Mouse (Mus musculus): ENCODE measurements around the gene Hoxb5. TPM values are rescaled to one million over a fixed set of nuclear protein-coding genes. Genes with fewer than 3 reads are reported as not detected.
A peak's percentile ranks its signal among the peaks of the same experiment; 100 is the strongest.

The Hoxb5 gene
- total RNA-seq (2021): under 1 TPM; 0.19 to 0.22 TPM
- long read RNA-seq, experiment 1: 0 reads
- long read RNA-seq, experiment 2: 0 reads

GRCm38 (mm10) chr11:96303151-96304099, at the start of gene Hoxb5:
Gene Hoxb5 (plus strand): TSS chr11:96303336.
- intact Hi-C loops (cut with DNase I): loop anchor here (5.0 kb wide), 3 partner anchors 249 to 559 kb away; no protein-coding TSS in a partner anchor
- peak; percentile 71 to 85 for DNase-seq

DNA sequence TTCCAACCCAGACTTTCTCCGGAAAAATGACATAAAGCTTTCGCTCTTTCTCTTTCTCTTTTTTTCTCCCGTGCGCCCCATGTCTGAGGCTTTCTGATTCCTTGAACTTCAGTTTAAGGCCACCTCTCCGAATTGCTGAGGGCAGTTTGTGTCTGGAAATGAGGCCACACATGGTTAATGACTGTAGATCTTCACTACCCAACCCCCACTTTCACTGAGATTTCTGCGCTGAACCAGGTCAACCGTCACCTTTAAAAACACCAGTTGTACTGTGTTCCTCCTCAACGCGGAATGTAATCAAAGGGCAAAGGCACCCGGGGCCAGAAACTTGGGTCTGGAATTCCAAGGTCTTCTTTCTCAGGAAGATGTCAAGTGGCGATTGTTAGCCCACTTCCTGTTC, 48.9 kb upstream of the Hoxb5 start:
- no peak for DNase-seq
- intact Hi-C loops (cut with DNase I): no loop called here

- no peak for DNase-seq
- intact Hi-C loops (cut with DNase I): no loop called here
Measured at GRCm38 (mm10) chr11:96255111-96255995, 47.8 kb upstream of the Hoxb5 start.

DNA sequence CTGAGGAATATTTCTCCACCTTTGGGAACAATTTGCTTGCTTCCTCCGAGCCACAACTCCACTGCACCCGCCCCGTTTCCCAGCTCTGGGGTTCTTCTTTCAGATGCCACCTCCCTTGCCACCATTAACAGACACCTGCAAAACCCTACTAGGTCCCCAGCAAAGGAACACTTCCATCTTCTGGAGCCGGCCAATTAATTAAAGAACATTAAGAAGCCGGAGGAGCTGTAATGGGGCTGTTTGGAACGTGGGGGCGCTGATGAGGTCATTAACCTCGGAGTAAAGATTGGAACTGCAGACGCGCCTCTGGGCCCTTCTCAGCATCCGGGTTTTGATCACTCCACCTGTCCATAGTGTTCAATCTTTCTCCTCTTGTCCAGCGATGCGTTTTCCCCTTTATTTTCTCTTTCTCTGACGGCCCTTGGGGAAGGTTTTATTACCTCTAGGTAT, 47.1 kb upstream of the Hoxb5 start:
- intact Hi-C loops (cut with DNase I): no loop called here
- DNase-seq: no peak

- intact Hi-C loops (cut with DNase I): no loop called here
- DNase-seq: no peak
Measured at GRCm38 (mm10) chr11:96257141-96257540, 46.0 kb upstream of the Hoxb5 start.

- DNase-seq: no peak
- intact Hi-C loops (cut with DNase I): no loop called here
Measured at GRCm38 (mm10) chr11:96259038-96259437, 44.1 kb upstream of the Hoxb5 start.

DNA sequence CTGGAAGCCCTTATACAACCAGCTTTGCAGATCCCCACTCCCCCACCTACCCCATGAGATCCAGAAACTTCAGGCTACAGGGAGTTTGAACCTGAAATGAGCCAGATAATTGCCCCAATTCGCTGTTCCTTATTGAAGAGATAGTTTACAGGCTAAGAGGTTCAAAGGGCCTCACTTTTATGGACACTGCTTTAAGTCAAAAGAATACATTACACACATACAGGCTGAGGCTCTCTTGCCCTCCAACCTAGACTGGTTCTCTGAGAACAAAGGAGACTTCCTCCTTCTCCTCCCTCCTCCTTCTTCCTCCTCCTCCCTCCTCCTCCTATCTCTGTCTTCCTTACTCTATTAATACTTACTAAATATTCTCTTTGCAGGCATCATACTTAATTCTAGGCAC, 43.6 kb upstream of the Hoxb5 start:
- intact Hi-C loops (cut with DNase I): no loop called here
- DNase-seq: no peak

GRCm38 (mm10) chr11:96260310-96260970, 42.7 kb upstream of the Hoxb5 start:
- intact Hi-C loops (cut with DNase I): no loop called here
- no peak for DNase-seq

GRCm38 (mm10) chr11:96261323-96261890, 41.7 kb upstream of the Hoxb5 start:
- peak; percentile 63 to 76 for DNase-seq
- intact Hi-C loops (cut with DNase I): no loop called here

- no peak for DNase-seq
- intact Hi-C loops (cut with DNase I): no loop called here
Measured at GRCm38 (mm10) chr11:96262262-96262830, 40.8 kb upstream of the Hoxb5 start.

- intact Hi-C loops (cut with DNase I): no loop called here
- DNase-seq: no peak
Measured at GRCm38 (mm10) chr11:96263636-96264389, 39.3 kb upstream of the Hoxb5 start.

DNA sequence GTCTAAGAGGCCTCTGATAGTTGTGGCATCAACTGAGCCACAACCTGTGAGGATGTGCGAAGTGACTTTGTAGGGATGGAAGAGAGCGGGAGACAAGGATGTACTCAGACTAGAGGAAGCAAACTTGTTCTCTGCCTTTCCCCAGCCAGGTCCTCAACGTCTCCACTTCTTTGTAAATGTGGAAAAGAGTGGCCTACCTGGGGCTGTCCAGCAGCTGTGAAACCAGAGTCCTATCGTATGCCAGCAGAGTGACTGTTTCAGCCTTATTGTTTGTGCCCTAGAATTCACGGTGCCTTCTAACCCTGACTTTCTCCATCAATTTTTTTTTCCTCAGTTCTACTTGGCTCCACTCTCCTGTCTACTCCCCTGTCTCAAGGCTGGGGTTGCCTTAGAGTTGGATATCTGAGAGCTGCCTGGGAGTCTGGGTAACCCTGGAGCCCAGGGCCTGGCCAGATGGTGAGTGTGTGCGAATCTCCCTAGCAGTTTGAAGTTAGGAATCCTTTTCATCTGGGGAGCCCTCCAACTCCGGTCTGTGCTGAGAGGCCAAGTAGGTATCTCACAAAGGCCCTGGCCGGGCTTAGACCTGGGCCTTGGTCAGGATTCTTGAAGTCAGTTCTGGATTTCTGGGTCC, 38.6 kb upstream of the Hoxb5 start:
- no peak for DNase-seq
- intact Hi-C loops (cut with DNase I): no loop called here

DNA sequence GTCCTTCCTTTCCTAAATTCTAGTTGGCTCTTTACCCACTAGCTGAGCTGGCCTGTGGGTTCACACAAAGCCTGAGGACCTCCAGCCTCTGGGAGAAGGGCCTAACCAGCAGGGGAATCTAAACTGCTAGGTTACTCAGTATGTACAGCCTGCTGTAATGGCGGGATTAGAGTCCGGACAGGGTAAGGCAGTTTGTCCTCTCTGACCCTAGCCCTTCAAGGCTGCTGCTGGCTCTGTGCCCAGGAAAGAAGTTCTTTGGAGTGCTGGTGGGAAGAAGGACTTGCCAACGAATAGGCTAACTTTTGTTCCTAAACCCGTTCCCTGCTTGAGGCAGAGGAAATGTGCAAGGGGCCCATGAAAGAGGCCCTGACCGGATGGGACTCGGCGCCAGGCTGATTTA, 37.2 kb upstream of the Hoxb5 start:
- intact Hi-C loops (cut with DNase I): no loop called here
- no peak for DNase-seq

GRCm38 (mm10) chr11:96267021-96267920, 35.9 kb upstream of the Hoxb5 start:
- no peak for DNase-seq
- intact Hi-C loops (cut with DNase I): no loop called here

GRCm38 (mm10) chr11:96268031-96268745, 34.9 kb upstream of the Hoxb5 start:
- no peak for DNase-seq
- intact Hi-C loops (cut with DNase I): no loop called here

DNA sequence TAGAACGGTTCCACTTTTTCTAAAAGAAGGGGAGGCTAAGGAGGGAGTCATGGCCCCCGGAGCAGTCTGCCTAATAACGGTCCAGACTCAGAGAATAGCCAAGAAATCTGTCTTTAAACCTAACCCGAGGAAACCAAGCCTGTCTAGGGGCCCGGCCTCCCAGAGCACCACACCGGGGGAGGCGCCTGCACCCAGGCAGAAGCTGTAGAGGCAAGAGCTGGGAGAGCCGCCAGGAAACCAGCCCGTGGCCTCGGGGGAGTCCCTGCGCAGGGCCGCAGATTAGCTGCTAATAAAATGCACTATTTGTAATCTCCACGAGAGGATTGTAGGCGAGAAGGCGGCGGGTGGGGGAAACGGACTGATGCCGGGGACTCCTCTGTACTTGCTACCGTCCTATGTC, 33.3 kb upstream of the Hoxb5 start:
- intact Hi-C loops (cut with DNase I): no loop called here
- DNase-seq: no peak

- intact Hi-C loops (cut with DNase I): no loop called here
- no peak for DNase-seq
Measured at GRCm38 (mm10) chr11:96270996-96271540, 32.1 kb upstream of the Hoxb5 start, which contains the start of gene Hoxb9. Gene Hoxb9 (plus strand): TSS chr11:96271457.
